Mouse (Mus musculus) adrenal gland, adult 18-20 months (tissue): ENCODE results near the gene Scamp2. TPM values are rescaled to one million over a fixed set of nuclear protein-coding genes. Genes with fewer than 3 reads are reported as not detected.

Experiments used
- DNase-seq, 2 experiments: peaks; one replicate each; pipeline ENCODE4 v3.0.0; 2021 to 2022; ENCODE audit warnings: low spot score in 2 of 2
- long read RNA-seq, 2 experiments: library from polyadenylated mRNA; stranded (forward); transcript quantifications; one replicate each; pipeline ENCODE4 v2.0.0; 2021
- total RNA-seq, 2 experiments: library from RNA; stranded (reverse); gene quantifications; 1 replicate in 1 of 2; 2 replicates in 1 of 2; pipeline ENCODE4 v1.2.3; 2021

The Scamp2 gene
- total RNA-seq, result 10 to 100 TPM; 51.3 to 61.9 TPM
- long read RNA-seq, experiment 1, transcript Scamp2-201 (9 exons, 2,340 nt), result major isoform, 85 of 92 reads
- long read RNA-seq, experiment 1, partial matches to known transcripts, result 2 of 92 reads
- long read RNA-seq, experiment 1, other reads (novel, unspliced or antisense), result 4 of 92 reads
- long read RNA-seq, experiment 2, transcript Scamp2-201 (9 exons, 2,340 nt), result major isoform, 124 of 150 reads
- long read RNA-seq, experiment 2, partial matches to known transcripts, result 11 of 150 reads
- long read RNA-seq, experiment 2, other reads (novel, unspliced or antisense), result 14 of 150 reads

GRCm38 (mm10) chr9:57560861-57561710 is at the start of gene Scamp2:
Gene Scamp2, plus strand, starts transcription at chr9:57560943.
- peak; percentile 92 to 93 for DNase-seq

GRCm38 (mm10) chr9:57517113-57517512 is 43.6 kb upstream of the Scamp2 start:
- DNase-seq, result peak; percentile 51 to 56

GRCm38 (mm10) chr9:57520375-57521055 is 40.2 kb upstream of the Scamp2 start:
- DNase-seq, result no peak

GRCm38 (mm10) chr9:57521056-57521911 is 39.5 kb upstream of the Scamp2 start, which contains the start of gene Cox5a:
Gene Cox5a, plus strand, starts transcription at chr9:57521274.
- DNase-seq, result peak; percentile 96 to 97

- no peak for DNase-seq
Measured at GRCm38 (mm10) chr9:57522114-57522860, 38.5 kb upstream of the Scamp2 start.

GRCm38 (mm10) chr9:57522861-57523246 is 37.9 kb upstream of the Scamp2 start:
- no peak for DNase-seq

GRCm38 (mm10) chr9:57523754-57524153 is 37.0 kb upstream of the Scamp2 start:
- no peak for DNase-seq

- DNase-seq, result no peak
Measured at GRCm38 (mm10) chr9:57524439-57524838, 36.3 kb upstream of the Scamp2 start.

- no peak for DNase-seq
Measured at GRCm38 (mm10) chr9:57525516-57525915, 35.2 kb upstream of the Scamp2 start.

- DNase-seq, result no peak
Measured at GRCm38 (mm10) chr9:57526435-57526834, 34.3 kb upstream of the Scamp2 start.

- no peak for DNase-seq
Measured at GRCm38 (mm10) chr9:57531946-57532345, 28.8 kb upstream of the Scamp2 start.

GRCm38 (mm10) chr9:57536362-57536761 is 24.4 kb upstream of the Scamp2 start:
- DNase-seq, result no peak

- DNase-seq, result peak; percentile 86 to 90
Measured at GRCm38 (mm10) chr9:57537044-57537727, 23.6 kb upstream of the Scamp2 start, which contains the start of gene Fam219b. Gene Fam219b, plus strand, starts transcription at chr9:57537528.

GRCm38 (mm10) chr9:57537728-57538181 is 23.0 kb upstream of the Scamp2 start:
- no peak for DNase-seq

- no peak for DNase-seq
Measured at GRCm38 (mm10) chr9:57539550-57539949, 21.2 kb upstream of the Scamp2 start.

GRCm38 (mm10) chr9:57541312-57541711 is 19.4 kb upstream of the Scamp2 start:
- no peak for DNase-seq

- DNase-seq, result no peak
Measured at GRCm38 (mm10) chr9:57543951-57544350, 16.8 kb upstream of the Scamp2 start.

- no peak for DNase-seq
Measured at GRCm38 (mm10) chr9:57547287-57547686, 13.5 kb upstream of the Scamp2 start.

GRCm38 (mm10) chr9:57547869-57548268 is 12.9 kb upstream of the Scamp2 start:
- DNase-seq, result no peak
